15 mouse cellular contexts compared by ENCODE assay signal in genomic region chr8:93653421-93653820, GRCm38 (mm10).
DNase-seq lines count a peak whose midpoint lies in the region; ATAC-seq lines count a peak whose summit lies in the region.
"Had no signal": no experiment of that assay in that cellular context is flagged by ENCODE, and none has a peak within 500 bp of the region (broad histone marks: within the 10 kb centered on the region; RNA-seq: fewer than 3 reads in every experiment).

No protein-coding gene starts in this region.

- ATAC-seq in cerebellum, adult (ENCODE audit: insufficient number of reproducible peaks, low FRiP score, low TSS enrichment): 0 out of 2 replicates have a peak, but pooled peaks have one; percentile 33
- ATAC-seq: activated CD4-positive, CD25-positive, alpha-beta regulatory T cell, adult 4 months; CD4-positive, CD25-positive, alpha-beta regulatory T cell, adult 4 months; Patski had no signal

- no peak for DNase-seq in cerebellum, postnatal 36 days
- DNase-seq in cerebellum, adult 9-11 months: peak; percentile 24
- no peak for DNase-seq in cerebellum, adult 11 months
- DNase-seq in cerebellum, postnatal 10 days: peak; percentile 52 to 65
- DNase-seq in cerebellum, postnatal 4 days (ENCODE audit: low spot score in 2 of 2): no peak
- DNase-seq: adrenal gland, adult 2 months; adrenal gland, adult 8-10 months; adrenal gland, postnatal 10 days; adrenal gland, postnatal 14 days; adrenal gland, postnatal 36 days; B cell, adult 2 months had no signal

Comparison
In these comparisons a context has a peak if more than half of its experiments do, and no peak if none do; other contexts are left out.
1. DNase-seq: peak in cerebellum, adult 9-11 months (single experiment) and cerebellum, postnatal 10 days (2 of 2); none in cerebellum, postnatal 36 days (0 of 2), cerebellum, adult 11 months (single experiment) and cerebellum, postnatal 4 days (0 of 2).